Mouse (Mus musculus): ENCODE data around the gene Dhx16. TPM values are rescaled to one million over a fixed set of nuclear protein-coding genes. Genes with fewer than 3 reads are reported as not detected.

Gene Dhx16
- total RNA-seq, 2 experiments from 2014 or later = 72.8 to 87.6 TPM

DNA sequence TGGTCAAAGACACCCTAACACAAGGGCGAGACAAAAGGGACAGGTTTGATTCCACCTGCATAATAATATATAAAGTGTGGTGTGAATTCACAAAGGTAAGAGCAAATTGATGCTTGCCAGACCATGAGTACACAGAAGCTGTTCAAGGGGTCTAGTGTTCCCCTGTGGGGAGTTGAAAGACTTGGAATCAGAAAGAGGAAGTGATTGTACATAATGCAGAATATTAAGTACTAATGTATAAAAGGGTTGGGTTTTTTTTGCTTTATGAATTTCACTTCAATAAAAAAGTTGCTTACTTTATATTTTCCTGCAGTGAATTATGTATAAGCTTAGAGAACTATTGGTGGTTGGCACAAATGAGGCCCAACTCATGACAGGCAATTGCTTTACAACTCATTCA lies 20.2 kb upstream of the Dhx16 start:
- ATAC-seq (ENCODE audit: poor library complexity, severe bottlenecking) = no peak

DNA sequence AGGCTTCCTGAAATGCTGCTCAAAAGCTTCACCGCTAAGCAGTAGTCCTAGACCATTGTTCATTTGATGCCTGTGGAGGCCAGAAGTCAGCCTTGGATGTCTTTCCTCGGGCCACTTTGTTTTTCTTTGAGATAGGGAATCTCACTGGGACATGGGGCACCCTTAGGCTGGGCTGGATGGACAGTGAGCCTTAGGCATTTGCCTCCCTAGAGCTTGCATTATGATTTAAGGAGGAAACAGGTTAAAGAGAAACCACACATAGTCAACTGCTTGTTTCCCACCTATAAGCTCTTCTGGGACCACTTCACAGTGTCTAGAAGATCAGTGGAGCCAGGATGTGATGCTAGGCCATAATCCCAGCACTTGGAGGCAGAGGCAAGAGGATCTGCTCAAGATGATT lies 19.8 kb upstream of the Dhx16 start:
- ATAC-seq (ENCODE audit: poor library complexity, severe bottlenecking) = no peak

DNA sequence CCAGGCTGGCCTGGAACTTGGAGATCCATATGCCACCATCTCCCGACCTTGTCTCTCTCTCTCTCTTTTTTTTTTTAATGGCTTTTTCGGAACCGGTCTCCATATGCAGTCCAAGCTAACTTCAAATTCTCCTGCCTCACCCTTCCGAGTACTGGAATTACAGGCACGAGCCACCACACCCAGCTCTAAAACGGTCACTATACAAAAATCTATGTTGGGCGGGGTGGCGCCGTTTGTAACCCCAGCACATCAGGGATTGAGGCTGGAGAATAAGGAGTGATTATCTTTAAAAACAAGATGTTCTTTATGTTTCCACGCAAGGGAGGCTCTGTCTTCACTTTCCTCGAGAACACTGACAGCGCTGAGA lies 18.8 kb upstream of the Dhx16 start:
- no peak for ATAC-seq (ENCODE audit: poor library complexity, severe bottlenecking)

DNA sequence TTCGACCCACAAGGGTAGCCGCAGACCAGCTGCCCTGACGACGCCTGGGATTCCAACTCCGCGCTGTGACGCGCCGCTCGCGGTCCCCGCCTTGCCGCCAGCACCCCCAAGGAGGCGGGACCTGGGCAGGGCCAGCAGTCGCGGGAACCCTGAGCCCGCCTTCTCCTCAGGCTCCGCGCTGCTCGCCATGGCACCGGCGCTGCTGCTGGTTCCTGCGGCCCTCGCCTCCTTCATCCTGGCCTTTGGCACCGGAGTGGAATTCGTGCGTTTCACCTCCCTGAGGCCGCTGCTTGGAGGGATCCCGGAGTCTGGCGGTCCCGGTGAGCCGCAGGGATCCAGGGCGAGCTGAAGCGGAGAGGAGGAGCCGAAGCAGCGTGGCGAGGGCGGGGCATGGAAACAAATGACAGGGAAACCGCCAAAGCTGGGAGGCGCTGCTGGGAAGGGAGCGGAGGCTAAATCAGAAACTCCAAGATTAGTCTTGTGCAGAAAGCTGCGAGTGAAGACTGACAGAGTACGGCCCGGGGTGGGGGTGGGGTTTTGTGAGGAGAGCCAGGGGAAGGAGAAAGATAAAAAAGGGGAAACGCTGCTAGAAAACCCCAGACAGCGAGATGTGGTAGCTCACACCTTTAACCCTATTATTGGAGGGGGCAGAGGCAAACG lies 18.3 kb upstream of the Dhx16 start, which contains the start of gene Nrm:
Gene Nrm (plus strand): TSS at position 121 of the 660 bp plus-strand sequence.
- peak; percentile 86 for ATAC-seq (ENCODE audit: poor library complexity, severe bottlenecking)

DNA sequence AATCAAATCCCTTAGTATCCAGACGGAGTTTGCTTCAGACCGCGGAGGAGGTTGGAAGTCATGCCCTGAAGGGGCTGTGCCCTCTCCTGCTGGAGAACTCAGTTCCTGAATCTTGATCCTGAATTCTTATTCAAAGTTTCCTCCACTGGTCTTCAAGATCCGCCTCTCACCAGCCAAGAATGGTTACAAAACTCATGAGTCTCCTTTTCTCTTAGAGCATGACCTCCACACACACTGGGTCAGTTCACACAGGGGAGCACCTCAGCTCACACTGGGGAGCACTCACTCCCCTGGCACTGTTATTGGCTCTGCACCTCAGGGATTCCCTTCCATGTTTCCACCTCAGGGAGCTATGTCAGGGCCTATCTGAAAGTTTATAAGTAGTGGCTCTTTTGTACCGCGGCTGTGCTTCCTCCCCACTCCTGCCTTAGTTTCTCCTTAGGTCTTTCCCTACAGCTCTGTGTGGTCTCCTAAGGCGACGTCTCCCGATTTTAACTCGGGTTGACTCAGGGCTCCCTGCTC lies 14.7 kb upstream of the Dhx16 start:
- ATAC-seq (ENCODE audit: poor library complexity, severe bottlenecking) = no peak

DNA sequence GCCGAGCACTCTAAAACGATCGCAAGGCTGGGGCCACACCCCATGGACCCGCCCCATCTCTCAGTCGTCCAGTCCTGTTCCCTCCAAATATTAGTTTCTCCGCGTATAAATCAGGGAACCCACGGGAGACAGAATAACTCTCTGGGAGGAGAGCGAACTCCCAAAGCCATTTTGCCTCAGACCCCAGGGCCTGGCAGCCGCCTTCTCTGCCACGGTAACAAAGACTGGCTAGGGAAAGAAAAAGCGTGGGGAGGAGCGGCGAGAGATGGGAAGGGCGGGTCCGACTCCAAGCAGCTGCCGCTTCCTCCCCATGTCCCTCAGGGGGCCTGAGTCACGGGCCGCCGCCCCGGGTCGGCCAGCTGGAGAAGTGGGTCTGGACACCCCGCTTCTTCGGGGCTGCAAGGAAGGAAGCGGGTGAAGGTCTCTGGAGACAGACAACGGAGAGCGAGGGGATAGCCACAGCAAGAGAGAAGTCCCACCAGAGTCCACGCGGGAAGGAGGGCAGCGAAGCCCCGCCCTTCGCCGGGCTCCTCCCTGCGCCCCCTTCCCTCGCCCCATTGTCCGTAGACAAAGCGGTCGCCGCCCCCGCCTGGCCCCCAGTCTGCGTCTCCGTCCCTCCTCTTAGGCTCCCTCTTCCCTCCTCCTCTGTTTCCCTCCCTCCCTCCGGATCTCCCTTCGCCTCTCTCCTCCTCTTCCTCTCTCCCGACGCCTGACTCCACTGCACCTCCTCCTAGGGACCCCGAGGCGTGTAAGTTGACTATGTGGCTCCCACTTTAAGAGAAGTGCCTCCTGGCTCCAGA lies 13.9 kb upstream of the Dhx16 start, which contains the start of gene Ppp1r18:
Gene Ppp1r18 (plus strand): TSS at position 113 of the 800 bp plus-strand sequence.
- ATAC-seq (ENCODE audit: poor library complexity, severe bottlenecking) = peak; percentile 25

DNA sequence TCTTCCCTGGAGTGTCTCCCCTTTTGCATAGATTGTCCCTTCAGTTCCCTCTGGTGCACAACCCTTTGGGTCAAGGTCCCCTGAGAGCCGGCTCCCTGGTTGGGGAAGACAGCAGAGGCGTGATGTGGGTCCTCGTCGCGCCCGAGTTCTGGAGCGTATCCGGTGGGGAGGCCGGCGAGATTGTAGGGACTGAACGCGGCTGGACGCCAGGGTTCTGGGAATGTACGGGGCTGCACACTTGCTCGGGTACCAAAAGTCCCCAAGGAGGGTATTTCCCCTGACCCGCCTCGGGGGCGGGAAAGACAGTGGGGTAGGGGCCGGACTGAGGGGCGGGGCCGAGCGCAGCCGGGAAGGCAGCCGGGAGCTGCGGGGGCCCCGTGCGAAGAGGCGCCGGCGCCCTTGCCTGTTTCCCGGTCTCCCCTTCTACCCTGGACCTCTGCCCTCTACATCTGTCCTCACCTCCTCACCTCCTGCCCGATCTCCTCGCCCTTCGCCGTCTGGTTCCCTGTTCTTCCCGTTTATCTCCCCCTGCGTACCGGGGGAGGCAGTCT lies 13.3 kb upstream of the Dhx16 start:
- ATAC-seq (ENCODE audit: poor library complexity, severe bottlenecking) = no peak

DNA sequence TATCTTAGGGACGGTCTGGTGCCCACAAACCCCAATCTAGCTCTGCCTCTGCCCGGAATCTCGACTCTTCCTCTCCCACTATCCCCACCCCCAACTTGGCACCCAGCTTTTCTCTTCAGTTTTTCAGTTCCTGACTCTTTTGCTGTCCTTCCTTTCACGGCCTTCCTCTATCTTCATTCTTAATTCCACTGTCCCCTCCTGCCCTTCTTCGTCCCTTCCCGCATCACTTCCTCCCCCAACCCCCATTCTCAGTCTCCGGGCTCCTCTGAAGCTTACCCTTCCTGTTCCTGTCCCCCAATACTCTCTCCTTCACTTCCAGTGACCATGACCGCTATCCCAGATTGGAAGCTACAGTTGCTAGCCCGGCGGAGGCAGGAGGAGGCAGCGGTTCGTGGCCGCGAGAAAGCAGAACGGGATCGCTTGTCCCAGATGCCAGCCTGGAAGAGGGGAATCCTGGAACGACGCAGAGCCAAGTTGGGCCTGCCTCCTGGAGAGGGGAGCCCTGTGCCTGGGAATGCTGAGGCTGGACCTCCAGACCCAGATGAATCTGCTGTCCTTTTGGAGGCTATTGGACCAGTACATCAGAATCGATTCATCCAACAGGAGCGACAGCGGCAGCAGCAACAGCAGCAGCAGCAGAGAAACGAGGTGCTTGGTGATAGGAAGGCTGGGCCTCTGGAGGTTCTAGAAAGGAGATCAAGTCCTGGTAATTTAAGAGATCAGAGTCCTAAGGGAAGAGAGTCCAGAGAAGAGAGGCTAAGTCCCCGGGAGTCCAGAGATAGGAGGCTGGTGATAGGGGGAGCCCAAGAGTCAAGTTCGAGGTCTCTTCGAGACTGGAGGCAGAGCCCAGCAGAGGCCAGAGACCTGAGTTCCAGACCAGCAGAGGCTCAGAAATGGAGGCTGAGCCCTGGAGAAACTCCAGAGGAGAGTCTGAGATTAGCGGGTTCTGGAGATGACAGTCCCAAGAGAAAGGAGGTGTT lies 12.4 kb upstream of the Dhx16 start:
- 0 out of 2 replicates have a peak, but pooled peaks have one; percentile 16 for ATAC-seq (ENCODE audit: poor library complexity, severe bottlenecking)

DNA sequence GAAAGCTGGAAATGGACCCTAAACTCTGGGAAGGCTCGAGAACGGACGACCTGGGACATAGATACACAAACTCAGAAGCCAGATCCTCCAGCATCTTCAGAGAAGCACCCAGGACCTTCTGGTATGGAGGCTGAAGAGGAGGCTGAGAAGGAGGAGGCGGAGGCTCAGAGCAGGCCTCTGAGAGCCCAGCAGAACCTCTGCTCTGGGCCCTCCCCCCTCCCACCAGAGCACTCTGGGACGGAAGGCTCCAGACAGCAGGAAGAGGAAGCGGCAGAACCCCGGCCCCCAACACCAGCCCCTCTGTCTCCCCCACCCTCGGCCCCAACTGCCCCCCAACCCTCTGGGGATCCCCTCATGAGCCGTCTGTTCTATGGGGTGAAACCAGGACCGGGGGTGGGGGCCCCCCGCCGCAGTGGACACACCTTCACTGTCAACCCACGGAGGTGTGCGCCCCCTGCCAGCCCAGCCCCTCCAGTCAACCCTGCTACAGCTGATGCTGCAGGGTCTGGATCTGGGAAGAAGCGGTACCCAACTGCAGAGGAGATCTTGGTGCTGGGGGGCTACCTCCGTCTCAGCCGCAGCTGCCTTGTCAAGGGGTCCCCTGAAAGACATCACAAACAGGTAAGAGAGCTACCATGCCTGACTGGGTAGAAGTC lies 11.3 kb upstream of the Dhx16 start:
- peak; percentile 41 for ATAC-seq (ENCODE audit: poor library complexity, severe bottlenecking)

DNA sequence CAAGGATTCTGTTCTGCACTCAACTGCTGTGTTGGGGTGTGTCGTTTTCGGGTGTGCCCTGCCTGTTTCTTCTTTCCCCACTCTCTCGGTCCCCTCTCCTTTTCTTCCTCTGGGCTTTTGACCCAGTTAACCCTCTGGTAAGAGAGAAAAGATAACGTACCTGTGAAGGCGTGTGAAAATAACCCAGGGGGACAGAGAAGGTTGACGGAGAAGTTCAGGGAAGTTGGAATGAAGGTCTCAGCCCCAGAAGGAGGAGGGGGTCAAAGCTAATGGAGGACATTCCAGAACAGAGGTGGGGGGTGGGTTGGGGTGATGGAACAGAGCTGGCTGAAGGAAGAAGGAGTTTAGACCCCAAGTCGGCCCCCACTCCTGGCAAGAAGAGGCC lies 10.7 kb upstream of the Dhx16 start:
- no peak for ATAC-seq (ENCODE audit: poor library complexity, severe bottlenecking)

DNA sequence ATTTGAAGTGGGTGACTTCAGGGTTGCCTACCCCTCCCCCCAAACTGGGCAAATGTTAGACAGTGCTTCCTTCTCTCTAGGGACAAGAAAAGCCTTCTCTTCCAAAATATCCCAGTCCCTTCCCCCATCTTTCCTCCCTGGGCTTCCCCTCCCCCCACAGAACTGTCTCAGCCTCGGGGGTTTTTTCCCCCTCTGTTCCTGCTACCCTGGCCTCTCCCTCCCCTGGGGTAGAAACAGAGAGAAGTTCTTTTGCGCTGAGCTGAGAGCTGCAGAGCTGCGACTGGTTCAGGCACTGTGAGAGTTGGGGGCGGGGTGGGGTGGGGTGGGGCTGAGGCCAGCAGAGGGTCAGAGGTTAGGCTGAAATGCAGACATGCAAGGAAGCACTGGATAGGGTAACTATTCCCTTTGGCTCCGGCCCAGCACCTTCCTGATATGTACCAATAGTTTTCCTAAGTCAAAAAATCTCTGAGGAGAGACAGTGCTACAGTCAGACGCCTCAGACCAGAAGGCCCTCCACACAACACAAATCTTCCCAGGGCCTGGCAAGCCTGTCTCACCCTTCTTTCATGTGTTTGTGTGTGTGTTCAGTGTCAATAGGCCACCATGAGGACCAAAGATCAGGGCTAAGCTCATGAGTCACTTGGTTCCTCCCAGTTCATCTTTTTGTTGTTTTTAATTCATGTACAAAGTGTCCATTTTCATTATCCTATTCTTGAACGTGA lies 10.1 kb upstream of the Dhx16 start:
- no peak for ATAC-seq (ENCODE audit: poor library complexity, severe bottlenecking)

DNA sequence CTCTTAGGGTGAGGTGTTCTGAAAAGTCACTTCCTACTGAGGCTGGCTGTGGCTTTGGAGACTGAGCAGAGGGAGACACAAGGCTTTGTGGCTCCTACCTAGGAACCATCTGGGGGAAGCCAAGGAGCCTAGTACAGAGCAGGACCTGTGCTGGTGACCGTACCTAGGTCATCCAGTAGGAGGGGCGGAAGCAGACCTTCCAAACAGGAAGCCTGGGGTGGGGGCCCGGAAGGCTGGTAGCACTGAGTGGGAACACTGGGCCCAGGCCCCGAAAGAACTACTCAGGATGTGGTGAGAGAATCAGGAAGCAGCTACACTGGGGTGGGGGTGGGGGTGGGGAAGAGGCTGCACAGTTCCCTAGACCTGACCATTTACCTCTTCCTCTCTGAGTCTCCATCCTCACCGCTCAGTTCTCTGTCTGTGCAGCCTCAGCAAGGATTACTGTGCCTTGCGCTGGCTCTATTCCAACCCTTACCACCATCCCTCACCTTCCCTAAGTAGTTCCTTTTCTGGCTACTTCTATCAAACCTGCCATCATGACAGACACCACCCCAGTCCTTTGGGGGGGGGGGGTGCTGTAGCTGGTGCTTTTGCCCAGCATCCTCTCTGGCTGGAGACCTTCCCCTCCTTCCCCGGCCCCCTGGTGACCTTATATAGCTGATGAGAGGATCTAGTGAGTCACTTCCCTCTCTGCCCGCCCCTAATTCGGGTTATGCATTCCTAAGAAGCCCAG lies 9.3 kb upstream of the Dhx16 start:
- ATAC-seq (ENCODE audit: poor library complexity, severe bottlenecking) = peak; percentile 54

DNA sequence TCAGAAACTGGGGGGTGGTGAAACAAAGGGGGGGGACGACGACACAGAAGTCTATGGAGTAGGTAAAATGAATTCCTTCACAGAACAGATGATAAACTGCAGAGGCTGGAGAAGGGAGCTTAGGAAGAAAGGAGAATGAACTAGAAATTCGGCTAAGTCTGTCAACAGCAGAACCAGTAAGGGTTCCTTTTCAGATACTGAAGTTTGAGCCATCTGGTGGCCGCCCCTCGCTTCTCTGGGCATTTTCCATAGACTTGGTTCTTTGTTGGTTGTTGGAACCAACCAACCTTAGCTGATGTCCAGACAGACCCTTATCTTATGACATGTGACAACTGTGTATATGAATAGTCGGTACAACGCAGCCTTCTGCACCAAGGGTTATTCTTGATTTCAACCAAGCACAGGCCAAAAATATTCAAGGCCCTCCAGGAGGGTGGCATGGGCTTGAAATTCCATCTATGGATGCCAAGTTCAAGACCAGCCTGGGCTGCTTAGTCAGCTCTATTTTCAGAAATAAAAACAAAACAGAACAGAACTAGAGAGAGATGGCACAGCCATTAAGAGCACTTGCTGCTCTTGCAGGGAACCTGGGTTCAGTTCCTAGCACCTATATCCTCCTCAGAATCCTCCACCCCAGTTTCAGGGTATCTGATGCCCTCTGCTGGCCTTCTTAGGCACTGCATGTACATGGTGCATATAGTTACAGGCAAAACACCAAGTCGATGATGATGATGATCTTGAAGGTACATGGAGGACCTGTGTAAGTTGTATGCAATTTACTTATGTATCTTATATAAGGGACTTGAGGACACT lies 8.5 kb upstream of the Dhx16 start:
- ATAC-seq (ENCODE audit: poor library complexity, severe bottlenecking) = no peak

DNA sequence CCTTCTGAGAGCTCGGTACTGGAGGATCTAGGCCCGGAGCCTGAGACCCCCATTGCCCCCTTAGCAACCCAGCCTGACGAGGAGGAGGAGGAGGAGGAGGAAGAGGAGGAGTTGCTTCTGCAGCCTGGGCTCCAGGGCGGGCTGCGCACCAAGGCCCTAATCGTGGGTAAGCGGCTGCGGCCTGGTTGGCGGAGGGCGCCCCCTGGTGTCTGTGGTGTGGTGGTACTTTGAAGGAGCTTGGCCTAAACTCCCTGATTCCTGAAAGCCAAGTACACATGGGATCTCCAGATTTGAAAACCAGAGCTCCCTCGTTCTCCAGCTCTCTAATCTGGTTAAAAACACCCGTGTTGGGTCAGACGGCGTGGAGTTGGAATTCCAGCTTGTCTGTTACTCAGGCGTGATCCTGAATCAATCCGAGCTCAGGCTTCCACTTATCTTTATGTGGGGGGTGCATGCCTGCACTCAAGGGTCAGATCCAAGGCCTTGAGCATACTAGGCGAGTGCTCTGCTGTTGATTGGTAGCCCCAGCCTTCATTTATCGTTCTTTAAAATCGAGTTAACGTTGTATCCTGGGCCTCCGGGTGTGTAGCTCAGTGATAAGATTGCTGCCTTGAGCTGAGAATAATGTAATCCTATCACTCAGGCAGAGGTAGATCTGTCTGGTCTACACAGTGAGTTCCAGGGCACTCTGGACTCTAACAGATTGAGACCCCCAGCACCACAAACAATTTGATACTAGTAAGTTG lies 5.7 kb upstream of the Dhx16 start:
- ATAC-seq (ENCODE audit: poor library complexity, severe bottlenecking) = peak; percentile 65

DNA sequence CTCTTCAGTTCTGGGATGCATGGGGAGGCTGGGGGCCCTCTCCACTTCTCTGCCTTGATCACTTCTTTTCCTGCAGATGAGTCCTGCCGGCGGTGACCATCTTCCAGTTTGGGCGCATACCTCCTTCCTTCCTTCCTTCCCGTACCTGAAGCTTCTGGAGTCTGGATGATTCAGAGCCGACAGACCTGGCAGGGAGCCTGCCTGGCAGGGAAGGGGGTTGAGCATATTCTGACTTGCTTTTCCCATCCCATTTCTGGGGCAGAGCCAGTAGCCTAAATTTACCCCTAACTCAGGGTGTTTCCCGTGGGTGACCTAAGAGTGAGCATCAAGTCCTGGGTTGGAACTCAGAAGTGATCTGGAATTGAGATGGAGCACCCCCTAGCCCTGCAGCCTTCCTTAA lies 4.9 kb upstream of the Dhx16 start:
- no peak for ATAC-seq (ENCODE audit: poor library complexity, severe bottlenecking)

DNA sequence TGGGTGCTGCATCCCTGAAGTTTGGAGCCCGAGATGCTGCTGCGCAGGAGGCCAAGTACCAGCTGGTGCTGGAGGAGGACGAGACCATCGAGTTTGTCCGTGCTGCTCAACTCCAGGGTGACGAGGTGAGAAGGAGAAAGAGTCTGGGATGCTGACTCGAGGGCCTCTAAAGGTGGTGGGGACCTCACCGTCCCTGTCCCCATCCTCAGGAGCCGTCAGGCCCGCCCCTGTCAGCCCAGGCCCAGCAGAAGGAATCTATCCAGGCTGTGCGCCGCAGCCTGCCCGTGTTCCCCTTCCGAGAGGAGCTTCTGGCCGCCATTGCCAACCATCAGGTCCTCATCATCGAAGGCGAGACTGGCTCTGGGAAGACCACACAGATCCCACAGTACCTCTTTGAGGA lies 3.3 kb downstream of the Dhx16 start:
- ATAC-seq (ENCODE audit: poor library complexity, severe bottlenecking) = no peak

DNA sequence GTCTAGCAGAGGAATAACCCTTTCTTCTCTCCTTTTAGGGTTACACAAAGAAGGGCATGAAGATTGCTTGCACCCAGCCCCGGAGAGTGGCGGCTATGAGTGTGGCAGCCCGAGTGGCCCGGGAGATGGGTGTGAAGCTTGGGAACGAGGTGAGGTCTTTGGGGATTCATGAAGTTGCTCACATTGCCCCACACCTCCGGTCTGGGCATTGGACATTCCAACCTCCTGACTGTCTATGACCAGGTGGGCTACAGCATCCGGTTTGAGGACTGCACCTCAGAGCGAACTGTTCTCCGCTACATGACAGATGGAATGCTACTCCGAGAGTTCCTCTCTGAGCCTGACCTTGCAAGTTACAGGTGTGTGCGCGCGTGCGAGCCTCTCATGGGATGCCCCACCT lies 4.2 kb downstream of the Dhx16 start:
- ATAC-seq (ENCODE audit: poor library complexity, severe bottlenecking) = no peak

Data from megakaryocyte, adult 5-6 weeks (primary cell).